Mouse (Mus musculus): Measurements from ENCODE around the gene Rreb1.

The Rreb1 gene

GRCm38 (mm10) chr13:37779251-37779667, 1.1 kb downstream of the Rreb1 start:
- DNase-seq (ENCODE audit: low spot score in 2 of 2), result no peak

DNA sequence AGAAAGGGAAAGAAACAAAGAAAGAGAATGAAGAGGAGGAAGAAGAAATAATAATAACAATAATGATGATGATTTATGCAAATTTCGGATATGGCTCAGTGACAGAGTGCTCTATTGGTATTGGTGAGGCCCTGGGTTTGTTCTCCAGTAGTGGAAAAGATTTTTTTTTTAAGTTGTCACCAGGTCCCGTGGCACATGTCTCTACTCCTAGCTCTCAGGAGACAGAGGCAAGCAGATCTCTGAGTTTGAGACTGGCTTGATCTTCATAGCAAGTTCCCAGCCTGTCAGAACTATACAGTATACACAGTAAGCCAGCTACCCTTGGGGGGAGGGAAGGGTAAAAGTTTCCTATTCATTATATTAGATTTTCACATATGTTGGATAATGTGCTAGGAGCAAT, 3.4 kb downstream of the Rreb1 start:
- no peak for DNase-seq (ENCODE audit: low spot score in 2 of 2)

GRCm38 (mm10) chr13:37782144-37782543, 3.9 kb downstream of the Rreb1 start:
- no peak for DNase-seq (ENCODE audit: low spot score in 2 of 2)

DNA sequence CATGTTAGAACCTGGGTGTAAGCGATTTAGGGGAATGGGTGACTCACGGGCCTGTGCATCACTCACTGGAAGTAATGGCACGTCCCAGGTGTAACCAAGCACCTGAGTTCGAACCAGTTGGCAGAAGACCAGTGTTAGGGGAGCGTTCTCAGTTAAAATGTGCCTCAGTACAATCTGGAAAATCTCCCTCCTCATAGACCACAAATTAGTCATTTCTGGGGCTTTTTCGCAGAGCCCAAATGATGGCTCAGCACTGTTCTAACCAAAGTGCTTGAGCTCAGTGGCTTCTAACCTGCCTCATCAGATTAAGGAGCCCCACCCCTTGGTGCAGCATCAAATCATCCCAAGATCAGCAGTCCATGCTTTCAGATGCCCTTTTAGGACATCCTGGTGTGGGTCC, 5.5 kb downstream of the Rreb1 start:
- no peak for DNase-seq (ENCODE audit: low spot score in 2 of 2)

GRCm38 (mm10) chr13:37784226-37784625, 6.0 kb downstream of the Rreb1 start:
- no peak for DNase-seq (ENCODE audit: low spot score in 2 of 2)

DNA sequence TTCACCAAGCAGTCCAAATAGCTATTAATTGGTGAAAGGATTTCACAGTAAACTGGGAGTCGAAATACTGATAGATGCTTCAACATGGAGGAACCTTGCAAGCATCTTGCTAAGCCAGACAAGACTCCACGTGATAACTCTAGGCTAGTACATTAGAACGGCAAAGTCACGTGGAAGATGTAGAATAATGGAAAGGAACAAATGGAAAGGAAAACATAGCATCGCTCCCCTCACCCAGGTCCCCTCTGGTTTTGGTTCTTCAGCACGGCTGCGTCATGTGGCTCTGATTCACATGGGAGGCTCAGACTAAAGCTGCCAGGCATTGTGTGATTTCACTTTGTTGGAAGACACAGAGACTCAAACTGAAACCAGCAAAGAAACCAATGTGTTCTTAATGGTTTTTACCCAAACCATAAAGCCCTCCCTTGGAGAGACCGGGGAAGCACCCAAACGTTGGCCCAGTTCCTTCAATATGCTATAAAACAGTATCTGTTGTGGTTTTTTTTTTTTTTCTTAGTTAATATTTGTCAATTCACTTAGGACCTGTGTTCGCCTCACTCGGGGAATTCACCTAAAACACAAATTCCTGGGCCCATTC, 14.6 kb downstream of the Rreb1 start:
- DNase-seq (ENCODE audit: low spot score in 2 of 2), result no peak

GRCm38 (mm10) chr13:37798811-37799210, 20.6 kb downstream of the Rreb1 start:
- DNase-seq (ENCODE audit: low spot score in 2 of 2), result no peak

DNA sequence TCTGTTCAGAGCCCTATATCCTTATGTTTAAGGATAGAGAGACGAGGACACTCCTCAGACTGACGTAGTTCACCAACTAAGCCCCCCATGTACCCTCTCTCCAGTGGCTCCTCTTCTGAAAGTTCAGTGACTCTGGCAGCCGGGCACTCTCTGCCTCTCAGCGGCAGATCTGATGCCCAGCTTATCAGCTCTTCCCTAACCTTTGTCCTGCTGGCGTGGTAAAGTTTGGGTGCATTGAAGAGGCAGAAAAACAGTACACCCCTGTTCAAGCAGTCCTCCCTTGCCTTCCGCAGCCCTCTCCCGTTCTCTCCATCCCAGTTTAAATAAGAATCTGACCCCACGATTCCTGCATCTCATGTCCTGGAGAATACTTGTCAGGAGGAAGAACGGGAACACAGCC, 21.2 kb downstream of the Rreb1 start:
- DNase-seq (ENCODE audit: low spot score in 2 of 2), result no peak

DNA sequence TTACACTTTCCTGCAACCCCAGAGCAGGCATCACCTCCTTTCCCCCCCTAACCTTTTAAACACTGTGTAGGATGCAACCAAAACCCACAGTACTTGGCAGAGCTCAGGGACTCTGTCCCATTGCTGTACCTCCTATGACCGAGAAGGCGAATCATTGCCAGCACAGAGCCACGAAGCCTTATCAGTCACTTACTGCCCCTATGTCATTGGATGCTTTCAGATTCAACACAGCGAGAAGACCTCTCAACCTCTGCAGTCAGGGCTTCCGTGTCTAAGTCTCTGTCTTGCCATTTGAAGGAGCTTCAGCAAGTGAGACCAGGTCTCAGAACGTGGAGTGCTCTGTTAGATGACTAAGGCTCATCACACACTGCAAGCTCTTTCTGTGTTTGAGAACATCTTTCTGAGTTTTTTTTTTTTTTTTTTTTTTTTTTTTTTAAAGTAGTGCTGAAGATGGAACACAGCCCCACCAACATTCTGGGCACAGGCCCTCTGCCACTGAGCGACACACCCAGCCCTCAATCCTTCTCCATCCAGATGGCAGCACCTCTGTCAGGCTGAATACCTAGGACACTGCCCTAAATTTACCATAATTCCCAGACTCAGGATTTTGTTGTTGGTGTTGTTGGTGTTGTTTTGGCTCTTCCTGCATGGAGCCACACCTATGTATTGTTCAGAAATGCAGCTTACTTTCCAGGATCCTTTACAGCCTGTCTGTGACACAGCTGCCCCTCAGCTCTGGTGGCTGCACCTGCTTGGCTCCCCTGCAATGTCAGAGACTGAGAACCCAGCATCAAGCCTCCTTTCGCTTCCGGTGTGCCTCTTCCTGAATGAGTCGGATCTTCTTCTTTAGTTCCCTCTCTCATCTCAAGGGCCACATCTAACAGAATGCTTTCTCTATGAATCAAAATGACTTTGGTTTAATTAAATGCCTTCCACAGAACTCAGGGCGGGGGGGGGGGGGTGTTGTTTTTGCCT, 23.2 kb downstream of the Rreb1 start:
- DNase-seq (ENCODE audit: low spot score in 2 of 2), result no peak

- no peak for DNase-seq (ENCODE audit: low spot score in 2 of 2)
Measured at GRCm38 (mm10) chr13:37802246-37803003, 24.2 kb downstream of the Rreb1 start.

DNA sequence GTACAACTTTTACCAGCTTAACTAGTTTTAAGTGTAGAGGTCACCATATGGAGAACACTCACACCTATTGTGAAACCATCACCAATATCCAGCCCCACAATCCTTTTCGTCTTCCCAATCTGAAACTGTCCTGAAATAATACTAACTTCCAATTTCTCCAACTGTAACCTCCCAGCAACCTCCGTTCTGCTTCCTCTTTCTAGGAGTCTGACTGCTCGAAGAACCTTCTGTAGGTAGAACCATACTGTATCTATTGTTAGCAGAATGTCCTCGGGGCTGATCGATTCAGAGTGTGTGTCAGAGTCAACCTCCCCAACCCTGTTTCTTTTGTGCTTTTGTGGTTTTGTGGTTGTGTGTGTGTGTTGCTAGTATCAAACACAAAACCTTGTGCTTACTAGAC, 25.0 kb downstream of the Rreb1 start:
- no peak for DNase-seq (ENCODE audit: low spot score in 2 of 2)

DNA sequence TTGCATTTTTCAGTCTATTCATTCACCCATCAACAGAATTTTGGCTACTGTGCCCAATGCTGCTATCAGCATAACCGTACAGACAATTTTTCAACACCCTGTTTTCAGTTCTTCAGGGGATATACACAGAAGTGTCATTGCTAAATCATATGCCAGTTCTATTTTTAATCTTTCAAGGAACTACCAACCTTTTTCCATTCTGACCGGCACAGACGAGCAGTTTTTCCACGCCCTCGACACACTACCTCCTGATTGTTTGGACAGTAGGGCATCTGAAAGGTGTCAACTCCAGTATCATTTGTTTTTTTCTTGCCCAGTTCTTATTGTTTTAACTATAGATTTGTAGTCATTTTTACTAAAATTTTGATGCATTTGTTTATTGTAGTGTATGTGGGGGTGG, 25.8 kb downstream of the Rreb1 start:
- DNase-seq (ENCODE audit: low spot score in 2 of 2), result no peak

GRCm38 (mm10) chr13:37815001-37815400, 36.8 kb downstream of the Rreb1 start:
- DNase-seq (ENCODE audit: low spot score in 2 of 2), result no peak

DNA sequence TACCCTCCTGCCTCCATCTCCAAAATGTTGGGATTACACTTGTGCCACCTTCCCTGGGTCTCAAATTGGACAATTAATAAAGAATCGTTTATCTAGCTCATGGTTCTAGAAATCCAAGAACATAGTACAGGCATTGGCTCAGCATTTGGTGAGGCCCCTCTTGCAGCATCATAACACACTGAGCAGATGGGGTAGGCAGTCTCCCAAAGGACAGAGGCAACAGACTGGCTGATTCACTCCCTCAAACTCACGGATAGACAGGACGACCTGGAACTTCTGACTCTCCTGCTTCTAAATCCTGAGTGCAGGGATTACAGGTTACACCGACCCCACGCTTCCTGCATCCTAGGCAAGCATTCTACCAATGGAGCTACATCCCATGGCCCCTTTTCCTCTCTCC, 38.5 kb downstream of the Rreb1 start:
- no peak for DNase-seq (ENCODE audit: low spot score in 2 of 2)

DNA sequence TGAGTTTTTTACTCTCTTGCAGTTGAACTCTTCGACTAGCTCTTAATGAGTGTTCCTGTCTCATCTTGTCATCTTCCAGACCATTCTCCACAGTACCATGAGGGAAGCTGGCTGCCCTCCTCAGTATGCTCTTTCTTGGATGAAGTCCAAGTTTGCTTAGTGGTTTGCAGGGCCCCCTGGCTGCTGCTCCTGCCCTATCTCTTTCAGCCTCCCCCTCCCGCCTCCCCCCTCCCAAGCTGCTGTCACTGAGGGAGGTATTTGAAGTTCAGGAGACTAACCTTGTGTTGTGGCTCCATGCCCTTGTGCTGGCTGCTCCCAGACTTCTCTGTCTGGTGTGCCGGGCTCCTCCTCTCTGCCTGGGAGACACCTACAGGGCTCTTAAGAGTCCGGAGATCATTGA, 43.2 kb downstream of the Rreb1 start:
- DNase-seq (ENCODE audit: low spot score in 2 of 2), result no peak

DNA sequence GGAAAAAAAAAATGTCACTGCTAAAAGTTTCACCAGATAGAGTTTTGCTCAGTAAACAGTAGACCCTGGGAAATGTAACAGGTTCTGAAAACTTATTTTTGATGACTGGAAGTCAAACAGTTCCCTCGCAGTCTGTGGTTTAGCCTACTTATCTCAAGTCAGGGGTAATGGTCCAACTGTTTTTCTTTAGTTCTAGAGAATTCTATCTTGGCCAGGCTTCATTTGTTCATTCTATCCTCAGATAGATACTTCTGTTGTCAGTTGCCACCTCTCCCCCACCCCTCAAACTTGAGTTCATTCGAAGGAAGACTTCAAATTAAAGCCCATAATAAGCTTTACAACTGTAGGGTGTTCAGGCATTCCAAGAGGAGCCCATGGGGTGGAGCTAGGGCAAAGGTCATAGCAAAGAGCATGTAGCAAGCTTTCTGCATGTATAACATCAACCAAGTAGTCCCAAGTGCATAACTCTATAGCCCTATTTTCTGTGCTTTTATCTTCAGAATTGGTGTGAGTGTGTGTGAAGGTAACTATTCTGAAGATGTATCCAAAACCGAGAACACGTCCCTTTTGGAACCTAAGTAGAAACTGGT, 46.2 kb downstream of the Rreb1 start:
- no peak for DNase-seq (ENCODE audit: low spot score in 2 of 2)

GRCm38 (mm10) chr13:37824956-37825645, 46.9 kb downstream of the Rreb1 start:
- no peak for DNase-seq (ENCODE audit: low spot score in 2 of 2)

GRCm38 (mm10) chr13:37825646-37826280, 47.6 kb downstream of the Rreb1 start:
- peak; percentile 58 to 66 for DNase-seq (ENCODE audit: low spot score in 2 of 2)

DNA sequence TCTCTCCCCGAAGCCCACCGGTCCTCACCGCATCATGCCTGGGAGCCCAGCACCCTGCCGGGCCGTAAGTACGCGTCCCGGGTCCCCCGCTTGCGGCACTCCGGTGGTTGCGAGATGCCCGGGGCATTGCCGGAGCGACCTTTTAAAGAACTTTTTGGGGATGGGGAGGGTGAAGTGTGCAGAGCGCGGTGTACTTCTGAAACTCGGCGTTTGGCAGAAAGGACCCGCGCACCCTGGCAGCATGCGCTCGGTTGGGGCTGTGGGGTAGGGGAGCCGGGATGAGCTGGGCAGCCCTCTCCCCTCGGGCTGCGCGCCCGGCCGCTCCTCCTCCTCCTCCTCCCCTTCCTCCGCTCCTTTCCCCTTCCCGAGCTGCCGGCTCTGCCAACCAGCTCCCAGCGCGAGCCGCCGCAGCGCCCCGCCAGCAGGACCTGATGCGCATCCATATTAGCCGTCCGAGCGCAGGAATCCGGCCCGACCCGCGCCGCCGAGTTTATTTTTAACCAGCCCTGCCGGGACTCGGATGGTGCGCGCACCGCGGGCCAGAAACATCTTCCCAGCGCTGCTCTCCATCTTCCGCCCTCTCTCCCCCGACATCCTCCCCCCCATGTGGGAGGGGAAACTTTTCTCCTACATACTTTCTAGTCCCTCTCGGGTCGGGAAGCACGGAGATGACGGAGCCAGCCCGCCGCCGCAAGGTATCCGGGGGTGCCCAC, 48.2 kb downstream of the Rreb1 start:
- DNase-seq (ENCODE audit: low spot score in 2 of 2), result peak; percentile 62 to 67

- no peak for DNase-seq (ENCODE audit: low spot score in 2 of 2)
Measured at GRCm38 (mm10) chr13:37826994-37827262, 48.7 kb downstream of the Rreb1 start.

All from urinary bladder, postnatal 4 days (tissue).